Mouse (Mus musculus) liver, embryonic 12.5 days (tissue): ENCODE data around the gene Abcc12. TPM values are rescaled to one million over a fixed set of nuclear protein-coding genes. Genes with fewer than 3 reads are reported as not detected.

Experiments
- ATAC-seq: fragments of 200-750 bp; cut with Nextera tagmentation; 2 replicates; pipeline ENCODE4 v1.8.0; 2017; ENCODE audit warnings: moderate number of reproducible peaks, mild to moderate bottlenecking, moderate library complexity
- H3K27ac ChIP-seq: fragments of 300-500 bp; sonication (generic); 2 replicates; pipeline ENCODE4 v1.5.1; 2016; ENCODE audit warnings: mild to moderate bottlenecking
- H3K27me3 ChIP-seq: fragments of 300-500 bp; sonication (generic); replicated peaks from 2 replicates; pipeline ENCODE4 v1.6.1; 2016; ENCODE audit warnings: mild to moderate bottlenecking, moderate library complexity
- H3K36me3 ChIP-seq: fragments of 300-500 bp; sonication (generic); 2 replicates; pipeline ENCODE4 v1.6.1; 2016; ENCODE audit warnings: mild to moderate bottlenecking, moderate library complexity
- H3K4me1 ChIP-seq: fragments of 300-500 bp; sonication (generic); 2 replicates; pipeline ENCODE4 v1.6.1; 2016
- H3K4me2 ChIP-seq: fragments of 300-500 bp; sonication (generic); 2 replicates; pipeline ENCODE4 v1.6.1; 2016; ENCODE audit warnings: mild to moderate bottlenecking, moderate library complexity
- H3K4me3 ChIP-seq: fragments of 300-500 bp; sonication (generic); 2 replicates; pipeline ENCODE4 v1.5.1; 2016; ENCODE audit warnings: mild to moderate bottlenecking, moderate library complexity
- H3K9ac ChIP-seq: fragments of 300-500 bp; sonication (generic); 2 replicates; pipeline ENCODE4 v1.6.1; 2016; ENCODE audit warnings: mild to moderate bottlenecking, moderate library complexity
- H3K9me3 ChIP-seq: fragments of 300-500 bp; sonication (generic); replicated peaks from 2 replicates; pipeline ENCODE4 v1.6.1; 2016; ENCODE audit warnings: mild to moderate bottlenecking, moderate library complexity
- WGBS: fragments of 180-500 bp; shearing (Covaris S2); methylation state at CpG from one replicate; pipeline ENCODE4 v1.1.7; 2016; ENCODE audit not compliant: insufficient replicate concordance; 5-methylcytosine and 5-hydroxymethylcytosine counted together
- polyA plus RNA-seq: library from polyadenylated mRNA; unstranded; fragments of >200 nt; fragmentation: Nextera tagmentation; extraction: Ambion mirVana; gene quantifications from 2 replicates; pipeline ENCODE4 v1.2.1, GENCODE M21; 2016

Abcc12 gene
- polyA plus RNA-seq, 1 experiment from 2014 or later = not detected

- peaks cover 5% of the 10 kb centered on the region; the same call in 1 of the 2 replicates for H3K4me1 ChIP-seq
- no peak overlapping the region for H3K4me2 ChIP-seq
- 71% methylated on average over 7 of the region's 7 CpGs for WGBS
- H3K9ac ChIP-seq = no peak overlapping the region
- no peak overlapping the region for H3K4me3 ChIP-seq
- H3K27me3 ChIP-seq = no peaks in the 10 kb centered on the region; the same call in 1 of the 2 replicates
- H3K27ac ChIP-seq = no peak overlapping the region
- no peak for ATAC-seq
- no peaks in the 10 kb centered on the region for H3K36me3 ChIP-seq
- no peaks in the 10 kb centered on the region for H3K9me3 ChIP-seq
Observed at GRCm38 (mm10) chr8:86597681-86598080, 17.2 kb upstream of the Abcc12 start.

DNA sequence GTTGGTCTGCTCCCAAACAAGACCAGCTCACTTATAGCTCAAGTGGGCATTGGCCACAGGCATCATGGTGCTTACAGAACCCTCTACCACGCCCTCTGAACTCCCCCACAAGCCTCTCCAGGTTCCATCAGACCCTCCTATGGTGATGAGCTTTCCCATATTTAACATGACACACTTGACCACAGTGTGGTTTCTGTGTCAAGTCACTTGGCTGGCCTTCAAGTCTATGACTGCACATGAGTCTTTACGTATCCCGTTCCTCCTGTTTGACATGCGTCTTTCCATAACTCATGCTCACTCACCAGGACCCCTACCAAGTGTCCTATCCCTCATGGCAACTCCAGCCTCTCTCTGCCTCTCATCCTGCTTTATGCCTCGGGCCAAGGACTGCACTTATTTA is 15.2 kb upstream of the Abcc12 start:
- Histone ChIP-seq H3K27ac (no peak overlapping the region), H3K9ac (no peak overlapping the region), H3K4me2 (no peak overlapping the region), H3K4me3 (no peak overlapping the region), H3K9me3 (no peaks in the 10 kb centered on the region), H3K36me3 (no peaks in the 10 kb centered on the region), H3K27me3 (no peaks in the 10 kb centered on the region; the same call in 1 of the 2 replicates), H3K4me1 (peaks cover 5% of the 10 kb centered on the region; the same call in 1 of the 2 replicates)
- no peak for ATAC-seq
- 66% methylated on average over 5 of the region's 5 CpGs for WGBS

- no peak overlapping the region for H3K27ac ChIP-seq
- no peaks in the 10 kb centered on the region for H3K36me3 ChIP-seq
- no peaks in the 10 kb centered on the region for H3K9me3 ChIP-seq
- H3K9ac ChIP-seq = no peak overlapping the region
- H3K4me2 ChIP-seq = no peak overlapping the region
- H3K4me3 ChIP-seq = no peak overlapping the region
- WGBS = 52% methylated on average over 3 of the region's 3 CpGs
- ATAC-seq = no peak
- H3K27me3 ChIP-seq = no peaks in the 10 kb centered on the region; the same call in 1 of the 2 replicates
- peaks cover 5% of the 10 kb centered on the region; the same call in 1 of the 2 replicates for H3K4me1 ChIP-seq
Observed at GRCm38 (mm10) chr8:86594159-86594796, 13.8 kb upstream of the Abcc12 start.

GRCm38 (mm10) chr8:86593099-86593498 is 12.6 kb upstream of the Abcc12 start:
- no peak for ATAC-seq
- H3K27ac ChIP-seq = no peak overlapping the region
- no peak overlapping the region for H3K4me3 ChIP-seq
- H3K9ac ChIP-seq = no peak overlapping the region
- H3K4me1 ChIP-seq = peaks cover 5% of the 10 kb centered on the region; the same call in 1 of the 2 replicates
- H3K27me3 ChIP-seq = no peaks in the 10 kb centered on the region; the same call in 1 of the 2 replicates
- H3K9me3 ChIP-seq = no peaks in the 10 kb centered on the region
- H3K36me3 ChIP-seq = no peaks in the 10 kb centered on the region
- H3K4me2 ChIP-seq = no peak overlapping the region
- WGBS = 47% methylated on average over 10 of the region's 10 CpGs

GRCm38 (mm10) chr8:86588338-86588737 is 7.9 kb upstream of the Abcc12 start:
- no peak for ATAC-seq

GRCm38 (mm10) chr8:86586642-86587041 is 6.2 kb upstream of the Abcc12 start:
- no peak overlapping the region for H3K9ac ChIP-seq
- WGBS = 49% methylated on average over 6 of the region's 6 CpGs

More at GRCm38 (mm10) chr8:86588338-86588737, 7.9 kb upstream of the Abcc12 start:
- Histone ChIP-seq H3K4me3 (no peak overlapping the region), H3K9me3 (no peaks in the 10 kb centered on the region), H3K9ac (no peak overlapping the region), H3K4me2 (no peak overlapping the region), H3K4me1 (peaks cover 4% of the 10 kb centered on the region), H3K27ac (no peak overlapping the region), H3K27me3 (no peaks in the 10 kb centered on the region), H3K36me3 (no peaks in the 10 kb centered on the region)
- 79% methylated on average over 5 of the region's 5 CpGs for WGBS

GRCm38 (mm10) chr8:86586058-86586457 is 5.6 kb upstream of the Abcc12 start:
- Histone ChIP-seq H3K9ac (no peak overlapping the region), H3K4me2 (peak overlapping the region; percentile 73; the same call in 1 of the 2 replicates), H3K27me3 (no peaks in the 10 kb centered on the region), H3K4me1 (no peaks in the 10 kb centered on the region; the same call in 1 of the 2 replicates), H3K4me3 (no peak overlapping the region; the same call in 1 of the 2 replicates), H3K36me3 (no peaks in the 10 kb centered on the region), H3K9me3 (no peaks in the 10 kb centered on the region), H3K27ac (no peak overlapping the region)
- WGBS = 31% methylated on average over 5 of the region's 5 CpGs
- no peak for ATAC-seq

More at GRCm38 (mm10) chr8:86586642-86587041, 6.2 kb upstream of the Abcc12 start:
- H3K4me1 ChIP-seq = no peaks in the 10 kb centered on the region; the same call in 1 of the 2 replicates
- no peak for ATAC-seq
- H3K4me2 ChIP-seq = no peak overlapping the region
- H3K27me3 ChIP-seq = no peaks in the 10 kb centered on the region
- no peaks in the 10 kb centered on the region for H3K36me3 ChIP-seq
- H3K27ac ChIP-seq = no peak overlapping the region
- H3K4me3 ChIP-seq = no peak overlapping the region
- H3K9me3 ChIP-seq = no peaks in the 10 kb centered on the region

DNA sequence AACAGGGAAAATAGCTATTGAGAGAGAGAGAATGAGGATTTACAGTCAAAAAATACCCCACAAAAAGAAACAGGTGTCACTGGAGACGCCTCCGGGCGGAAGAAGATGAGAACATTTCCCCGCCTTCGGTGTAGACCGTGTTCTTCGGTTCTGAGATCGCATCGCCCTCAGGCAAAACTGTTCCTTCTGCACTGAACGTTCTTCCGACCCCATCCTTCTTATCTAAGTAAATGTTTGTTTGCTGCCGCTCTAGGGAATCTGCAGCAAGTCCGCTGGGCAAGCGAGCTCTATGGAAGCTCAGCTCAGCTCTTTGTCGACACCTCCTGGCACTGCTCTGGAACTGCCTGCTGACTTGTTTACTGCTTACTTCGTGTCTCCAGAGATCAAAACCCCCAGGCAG is 5.0 kb upstream of the Abcc12 start:
- Histone ChIP-seq H3K9ac (peak overlapping the region; percentile 42; the same call in 1 of the 2 replicates), H3K4me3 (peak overlapping the region; percentile 53), H3K27me3 (no peaks in the 10 kb centered on the region), H3K27ac (no peak overlapping the region), H3K9me3 (no peaks in the 10 kb centered on the region), H3K36me3 (no peaks in the 10 kb centered on the region), H3K4me2 (peak overlapping the region; percentile 73), H3K4me1 (no peaks in the 10 kb centered on the region; the same call in 1 of the 2 replicates)
- peak; percentile 71 for ATAC-seq
- 3% methylated on average over 16 of the region's 16 CpGs for WGBS

DNA sequence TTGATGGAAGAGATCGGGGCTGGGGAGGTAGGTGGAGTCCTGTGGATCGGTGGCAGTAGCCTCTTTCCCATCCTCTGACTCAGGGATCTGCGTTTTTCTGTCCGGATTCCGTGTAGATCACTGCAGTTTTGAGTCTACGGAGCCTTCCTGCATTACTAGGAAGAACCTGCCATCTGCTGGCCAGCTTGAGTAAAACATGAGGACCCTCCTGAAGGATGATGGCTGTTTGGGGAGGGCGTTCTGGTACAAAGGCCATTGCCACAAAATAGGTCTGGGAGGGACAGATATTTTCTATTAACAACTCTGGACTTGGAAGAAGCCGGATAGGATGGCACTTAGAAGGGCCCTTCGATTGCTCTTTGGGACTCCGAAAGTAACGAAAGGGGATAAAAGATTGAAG is 4.6 kb upstream of the Abcc12 start:
- 5% methylated on average over 11 of the region's 11 CpGs for WGBS
- Histone ChIP-seq H3K4me1 (no peaks in the 10 kb centered on the region; the same call in 1 of the 2 replicates), H3K9ac (no peak overlapping the region), H3K4me3 (peak overlapping the region; percentile 53), H3K27me3 (no peaks in the 10 kb centered on the region), H3K9me3 (no peaks in the 10 kb centered on the region), H3K36me3 (no peaks in the 10 kb centered on the region), H3K4me2 (peak overlapping the region; percentile 73), H3K27ac (no peak overlapping the region)
- ATAC-seq = peak; percentile 51; the same call in 1 of the 2 replicates

- Histone ChIP-seq H3K9ac (no peak overlapping the region), H3K4me3 (no peak overlapping the region), H3K9me3 (no peaks in the 10 kb centered on the region), H3K4me1 (peaks cover 6% of the 10 kb centered on the region; the same call in 1 of the 2 replicates), H3K27me3 (no peaks in the 10 kb centered on the region), H3K36me3 (no peaks in the 10 kb centered on the region), H3K4me2 (no peak overlapping the region), H3K27ac (no peak overlapping the region)
- 62% methylated on average over 4 of the region's 4 CpGs for WGBS
- no peak for ATAC-seq
Observed at GRCm38 (mm10) chr8:86581921-86582331, 1.4 kb upstream of the Abcc12 start.

DNA sequence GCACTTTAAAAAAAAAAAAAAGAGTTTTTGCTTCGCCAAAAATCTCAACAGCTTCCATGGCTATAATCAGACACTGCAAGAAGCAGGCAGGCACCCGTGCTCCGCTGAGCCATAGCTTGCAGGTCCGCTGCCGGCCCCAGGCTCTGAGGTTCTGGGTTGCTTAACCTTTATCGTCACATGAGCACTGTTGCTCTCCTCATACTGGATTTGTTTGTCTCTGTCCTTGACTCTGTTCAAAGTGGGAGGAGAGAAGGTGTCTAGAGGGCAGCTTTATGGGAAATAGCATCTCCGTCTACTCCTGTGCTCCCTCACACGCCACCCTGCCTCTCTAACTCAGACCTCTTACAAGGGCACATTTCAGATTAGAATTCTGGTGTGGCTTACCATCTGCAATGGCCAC is 1.8 kb downstream of the Abcc12 start:
- WGBS = 64% methylated on average over 8 of the region's 8 CpGs
- H3K4me3 ChIP-seq = no peak overlapping the region

DNA sequence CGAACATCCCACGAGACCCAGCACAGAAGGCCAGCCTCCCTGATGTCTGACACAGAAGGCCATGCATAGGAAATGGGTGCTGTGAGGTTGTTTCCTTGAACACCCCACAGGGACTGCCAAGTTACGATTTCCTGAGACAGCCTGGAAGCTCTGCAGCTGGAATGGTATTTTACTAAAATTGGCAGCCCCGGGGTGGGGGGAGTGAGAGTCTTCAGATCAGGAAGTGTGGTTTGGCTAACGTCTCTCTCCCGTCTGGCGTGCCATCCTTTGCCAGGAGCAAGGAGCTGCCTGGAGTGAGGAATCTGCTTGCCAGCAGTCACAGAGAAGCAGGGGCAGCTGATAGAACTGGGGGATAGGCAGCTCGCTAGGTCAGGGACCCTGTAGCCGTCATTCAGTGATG is 2.4 kb downstream of the Abcc12 start:
- no peak overlapping the region for H3K27ac ChIP-seq
- no peak overlapping the region for H3K4me3 ChIP-seq
- WGBS = 16% methylated on average over 9 of the region's 9 CpGs
- no peak for ATAC-seq
- H3K36me3 ChIP-seq = no peaks in the 10 kb centered on the region
- no peak overlapping the region for H3K4me2 ChIP-seq
- H3K9me3 ChIP-seq = no peaks in the 10 kb centered on the region
- H3K9ac ChIP-seq = no peak overlapping the region
- H3K4me1 ChIP-seq = 0 out of 2 replicates have a peak, but pooled peaks cover 6% of the 10 kb centered on the region
- no peaks in the 10 kb centered on the region for H3K27me3 ChIP-seq

More for the DNA sequence above, 1.8 kb downstream of the Abcc12 start:
- Histone ChIP-seq H3K36me3 (no peaks in the 10 kb centered on the region), H3K9me3 (no peaks in the 10 kb centered on the region), H3K27me3 (no peaks in the 10 kb centered on the region), H3K4me1 (0 out of 2 replicates have a peak, but pooled peaks cover 6% of the 10 kb centered on the region), H3K9ac (no peak overlapping the region), H3K27ac (no peak overlapping the region), H3K4me2 (no peak overlapping the region)
- no peak for ATAC-seq
